Mouse (Mus musculus): ENCODE measurements around the gene Cdkal1. TPM values are rescaled to one million over a fixed set of nuclear protein-coding genes. Genes with fewer than 3 reads are reported as not detected.

Gene Cdkal1
- total RNA-seq, 2 experiments from 2014 or later = 27.0 to 48.2 TPM

DNA sequence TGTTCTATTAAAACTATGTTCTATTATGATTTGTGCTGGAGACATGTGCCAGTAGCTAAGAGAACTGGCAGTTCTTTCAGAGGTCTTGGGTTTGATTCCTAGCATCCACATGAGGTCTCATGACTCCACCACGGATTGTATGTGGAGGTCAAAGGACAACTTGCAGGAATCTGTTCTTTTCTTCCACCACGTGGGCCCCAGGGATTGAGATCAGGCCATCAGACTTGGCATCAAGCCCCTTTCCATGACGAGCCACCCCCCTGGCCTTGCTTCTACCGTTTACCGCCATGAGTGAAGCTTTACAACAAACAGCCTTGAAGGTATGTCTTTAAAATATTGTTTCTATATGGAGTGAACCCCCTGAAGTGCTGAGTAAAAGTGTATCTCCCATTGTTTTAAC lies 651.6 kb downstream of the Cdkal1 start:
- no peak for ATAC-seq (replicated peaks; ENCODE audit: poor library complexity)

DNA sequence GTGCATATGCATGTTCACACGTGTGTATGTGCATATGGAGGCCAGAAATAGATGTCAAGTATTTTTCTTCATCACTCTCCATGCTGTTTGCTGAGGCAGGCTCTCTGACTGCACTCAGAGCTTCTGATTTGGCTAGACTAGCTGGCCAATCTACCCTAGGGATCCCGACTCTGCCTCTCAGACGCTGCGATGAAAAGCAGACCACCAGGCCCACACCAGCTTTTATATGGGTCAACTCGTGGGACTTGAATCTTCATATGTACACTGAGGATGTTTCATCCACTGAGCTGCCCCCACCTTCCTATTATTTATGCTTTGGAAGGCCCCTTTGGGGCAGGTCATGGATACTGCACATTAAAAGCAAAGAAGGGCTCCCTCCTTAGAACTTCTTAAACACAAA lies 652.0 kb downstream of the Cdkal1 start:
- no peak for ATAC-seq (replicated peaks; ENCODE audit: poor library complexity)

DNA sequence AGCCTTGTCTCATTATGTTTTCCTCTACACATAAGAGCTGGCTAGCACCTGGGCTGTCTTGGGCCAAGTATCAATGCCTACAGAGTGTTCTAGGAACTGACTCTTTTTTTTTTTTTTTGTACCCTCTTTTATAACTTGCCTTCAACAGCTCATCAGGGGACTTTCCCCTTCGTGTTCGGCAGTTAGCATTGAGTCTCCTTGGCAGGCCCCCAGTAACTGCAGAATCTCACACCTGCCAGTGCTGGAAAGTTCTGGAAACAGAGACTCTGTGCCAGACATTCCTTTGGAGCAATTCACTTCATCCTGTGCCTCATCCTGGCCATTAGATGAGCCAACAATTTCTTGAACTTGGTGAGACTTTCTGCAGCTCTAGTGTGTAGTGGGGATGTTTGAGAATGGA lies 652.9 kb downstream of the Cdkal1 start:
- no peak for ATAC-seq (replicated peaks; ENCODE audit: poor library complexity)

DNA sequence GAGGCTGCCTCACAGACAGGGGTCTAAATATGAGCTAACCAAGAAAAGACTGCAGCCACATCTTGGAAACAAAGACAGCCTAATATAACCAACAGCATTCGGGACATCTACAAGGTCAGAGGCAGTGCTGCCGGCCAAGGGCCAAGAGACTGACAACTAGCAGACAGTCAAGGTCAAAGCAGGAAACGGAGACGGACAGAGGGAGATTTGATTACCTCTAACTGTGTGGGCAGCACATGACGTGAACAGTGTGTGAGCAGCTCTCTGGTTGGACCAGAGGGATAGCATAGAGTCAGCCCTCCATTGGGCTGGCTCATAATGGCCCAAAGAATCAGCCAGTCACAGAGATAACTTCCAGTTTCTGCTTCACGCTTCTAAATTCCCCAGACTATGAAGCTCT lies 655.8 kb downstream of the Cdkal1 start:
- no peak for ATAC-seq (replicated peaks; ENCODE audit: poor library complexity)

DNA sequence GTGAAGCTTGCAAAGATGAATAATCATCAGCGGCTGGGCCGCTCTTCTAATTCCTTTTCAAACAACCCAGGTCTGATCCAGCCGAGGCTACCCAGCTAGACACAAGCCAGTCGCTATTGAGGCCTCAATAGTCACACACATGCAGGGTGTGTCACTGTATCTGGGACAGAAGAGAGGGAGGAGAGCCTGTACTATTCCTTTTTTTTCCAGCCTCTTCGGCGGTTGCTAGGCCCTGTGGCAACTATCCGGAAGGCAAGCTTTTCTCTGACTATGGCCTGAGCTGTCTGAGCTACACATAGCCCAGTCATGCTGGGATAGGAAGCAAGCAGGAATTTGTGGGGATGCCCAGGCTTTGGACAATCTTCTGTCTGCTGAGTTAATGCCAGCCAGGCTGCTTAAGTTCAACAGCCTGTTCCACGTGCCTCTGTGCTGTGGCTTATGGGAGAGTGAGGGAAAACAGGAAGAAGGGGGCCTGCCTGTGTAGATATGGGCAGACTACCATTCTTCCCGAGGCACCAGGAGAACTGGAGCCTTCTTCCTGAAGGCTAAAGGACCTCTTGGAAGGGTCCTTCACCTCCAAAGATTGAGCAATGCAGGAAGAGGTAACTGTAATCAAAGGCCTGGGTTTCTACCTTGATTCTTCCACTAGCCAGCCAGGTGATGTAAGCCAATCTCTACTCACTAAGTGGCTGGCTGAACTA lies 658.5 kb downstream of the Cdkal1 start:
- ATAC-seq (replicated peaks; ENCODE audit: poor library complexity) = no peak

DNA sequence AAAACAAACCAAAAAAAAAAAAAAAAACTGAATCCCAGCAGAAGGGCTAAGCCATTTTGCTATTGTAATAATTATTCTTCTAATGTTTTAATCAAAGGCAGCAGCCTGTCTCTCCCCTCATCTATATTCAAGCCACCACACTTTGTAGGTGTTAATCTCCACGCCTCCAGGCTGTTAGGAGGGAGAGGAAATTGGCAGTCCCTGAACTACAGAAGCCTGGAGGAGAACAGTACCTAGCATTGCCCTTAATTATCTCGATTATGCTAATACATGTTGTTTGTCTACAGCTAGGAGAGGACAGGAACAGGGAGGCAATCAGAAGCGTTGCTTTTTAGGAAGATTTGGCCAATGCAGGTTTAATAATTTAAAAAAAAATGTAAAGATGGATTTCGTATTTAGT lies 659.8 kb downstream of the Cdkal1 start:
- no peak for ATAC-seq (replicated peaks; ENCODE audit: poor library complexity)

DNA sequence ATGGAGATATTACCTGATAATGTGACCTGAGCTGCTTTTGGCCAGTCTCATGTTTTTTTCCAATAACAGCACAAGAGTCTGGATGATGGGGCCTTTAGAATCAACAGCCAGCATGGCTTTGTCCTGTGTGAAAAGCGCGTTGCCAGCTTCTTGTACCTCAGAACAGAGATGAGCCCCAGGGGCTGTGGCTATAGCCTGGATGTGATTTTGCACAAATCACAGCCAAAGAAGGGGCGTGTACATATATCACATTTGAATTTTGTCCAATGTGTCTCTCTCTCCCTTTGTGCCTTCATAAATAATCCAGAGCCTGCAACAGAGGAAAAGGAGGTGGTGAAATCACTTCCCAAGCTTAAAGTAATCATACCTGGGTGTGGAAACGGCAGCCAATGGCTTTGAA lies 660.5 kb downstream of the Cdkal1 start:
- no peak for ATAC-seq (replicated peaks; ENCODE audit: poor library complexity)

DNA sequence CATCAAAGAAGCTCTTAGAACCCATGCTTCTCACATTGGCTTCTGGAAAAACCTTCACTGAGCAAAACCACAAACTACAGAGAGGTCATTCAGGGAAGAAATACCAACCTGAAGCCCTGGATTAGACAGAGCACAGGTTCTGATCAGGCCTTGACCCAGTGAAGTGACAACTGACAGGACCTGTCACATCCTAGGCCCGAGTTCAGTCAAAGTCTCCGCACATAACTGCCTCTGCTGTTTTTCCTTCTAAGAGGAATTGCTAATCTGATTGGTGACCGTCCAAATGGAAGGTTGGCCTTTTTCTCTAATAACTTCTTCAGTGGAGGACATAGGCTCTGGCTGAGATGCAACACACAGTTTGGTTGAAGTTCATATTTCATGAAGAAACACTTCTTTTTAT lies 662.8 kb downstream of the Cdkal1 start:
- ATAC-seq (replicated peaks; ENCODE audit: poor library complexity) = no peak

DNA sequence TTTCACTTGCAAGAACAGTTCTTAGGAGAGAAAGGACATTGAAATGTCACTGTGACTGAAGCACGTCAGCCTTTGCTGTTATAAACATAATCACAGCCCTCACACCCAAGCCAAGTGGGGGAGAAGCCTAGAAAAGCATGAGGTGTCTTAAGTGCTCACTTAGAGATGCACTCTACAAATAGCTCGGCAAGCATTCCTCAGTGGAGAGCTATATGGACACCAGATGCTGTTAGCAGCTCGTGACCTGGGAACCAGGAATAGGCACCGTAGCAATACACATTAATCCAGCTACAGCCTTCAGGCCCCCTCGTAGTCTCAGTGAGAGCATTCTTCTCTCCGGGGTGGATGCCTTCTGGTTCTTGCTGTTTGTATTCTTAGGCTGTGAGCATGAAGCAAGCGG lies 664.9 kb downstream of the Cdkal1 start:
- no peak for ATAC-seq (replicated peaks; ENCODE audit: poor library complexity)

DNA sequence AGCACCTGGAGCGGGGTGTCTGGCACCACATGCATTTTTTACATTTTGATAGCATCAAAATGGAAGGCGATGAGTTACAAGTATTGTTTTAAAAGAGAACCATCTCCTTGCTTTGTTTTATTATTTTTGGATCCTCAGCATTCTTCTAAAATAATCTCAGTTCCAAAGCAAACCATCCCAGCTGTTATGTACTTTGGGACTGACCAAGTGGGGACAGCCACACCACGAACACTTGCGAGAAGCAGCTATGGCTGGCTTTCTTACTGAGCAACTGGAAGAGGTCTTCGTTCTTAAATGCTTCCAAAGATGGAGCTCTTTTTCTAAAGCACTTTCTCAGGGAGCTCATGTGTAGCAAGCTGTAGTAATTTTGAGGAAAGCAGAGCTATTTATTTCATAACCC lies 668.7 kb downstream of the Cdkal1 start:
- no peak for ATAC-seq (replicated peaks; ENCODE audit: poor library complexity)

DNA sequence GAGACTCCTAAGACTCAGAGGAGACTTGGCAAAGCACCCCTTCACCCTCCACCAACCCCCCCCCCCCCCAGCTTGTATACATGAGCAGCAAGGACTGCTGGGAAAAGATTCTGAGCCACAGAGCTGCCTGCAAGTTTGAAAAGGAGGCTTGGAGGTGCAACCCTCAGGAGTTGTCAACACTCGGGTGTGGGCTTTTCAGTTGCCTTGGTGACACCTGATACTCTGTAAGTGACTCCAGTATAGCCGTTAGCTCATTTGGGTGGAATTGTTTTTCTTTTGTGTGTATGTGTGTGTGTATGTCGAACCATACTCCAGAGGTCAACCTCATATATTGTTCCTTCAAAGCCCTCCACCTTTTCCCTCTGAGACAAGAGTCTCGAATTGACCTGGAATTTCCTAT lies 669.9 kb downstream of the Cdkal1 start:
- ATAC-seq (replicated peaks; ENCODE audit: poor library complexity) = no peak

DNA sequence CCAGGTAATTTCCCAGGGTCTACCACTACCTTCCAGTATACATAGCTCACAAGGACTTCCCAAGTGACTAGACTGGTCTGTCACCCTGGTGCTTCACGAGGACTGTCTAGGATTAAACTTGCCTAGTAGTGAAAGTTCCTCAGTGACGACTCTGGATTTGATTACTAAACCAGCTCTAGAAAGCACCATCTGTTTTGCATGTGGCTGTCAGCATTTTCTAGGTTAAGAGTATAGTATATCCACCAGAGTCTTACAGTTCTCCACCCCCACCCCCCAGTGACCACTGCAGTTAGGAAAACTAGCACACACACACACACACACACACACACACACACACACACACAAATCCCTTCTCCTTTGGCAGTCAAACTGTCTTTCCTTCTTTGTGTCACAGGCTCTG lies 670.9 kb downstream of the Cdkal1 start:
- no peak for ATAC-seq (replicated peaks; ENCODE audit: poor library complexity)

DNA sequence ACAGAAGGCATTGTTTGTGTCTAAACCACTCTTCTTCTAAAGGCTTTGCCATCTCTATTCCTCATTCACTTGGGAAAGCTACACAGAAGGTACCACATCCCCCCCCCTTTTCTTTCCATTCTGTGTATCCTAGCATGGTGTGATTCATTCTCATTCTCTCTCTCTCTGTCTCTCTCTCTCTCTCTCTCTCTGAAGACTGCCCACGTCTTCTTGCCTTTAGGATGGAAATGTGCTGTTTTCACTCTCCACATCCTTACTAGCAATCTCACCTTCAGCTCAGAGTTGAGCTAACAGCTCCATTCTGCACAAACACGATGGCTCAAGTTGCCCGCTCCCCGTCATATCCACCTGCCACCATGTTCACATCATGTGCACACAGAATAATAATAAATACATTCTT lies 675.6 kb downstream of the Cdkal1 start:
- no peak for ATAC-seq (replicated peaks; ENCODE audit: poor library complexity)

DNA sequence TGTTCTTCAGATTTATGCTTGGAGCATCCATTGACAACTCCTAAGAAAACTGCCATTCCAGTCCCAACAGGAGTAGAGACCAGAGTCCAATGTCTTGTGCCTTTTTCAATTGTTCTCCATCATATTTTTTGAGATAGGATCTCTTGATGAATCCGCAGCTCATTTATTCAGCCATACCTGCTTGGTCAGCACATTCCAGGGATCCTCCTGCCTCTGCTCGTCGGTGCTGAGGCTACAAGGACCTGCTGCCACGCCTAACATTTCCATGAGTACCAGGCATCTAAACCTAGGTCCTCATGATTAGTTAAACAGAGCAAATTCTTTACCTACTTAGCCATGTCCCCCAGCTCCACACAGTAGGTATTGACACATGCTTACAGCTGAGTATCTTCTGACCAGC lies 676.2 kb downstream of the Cdkal1 start:
- ATAC-seq (replicated peaks; ENCODE audit: poor library complexity) = no peak

DNA sequence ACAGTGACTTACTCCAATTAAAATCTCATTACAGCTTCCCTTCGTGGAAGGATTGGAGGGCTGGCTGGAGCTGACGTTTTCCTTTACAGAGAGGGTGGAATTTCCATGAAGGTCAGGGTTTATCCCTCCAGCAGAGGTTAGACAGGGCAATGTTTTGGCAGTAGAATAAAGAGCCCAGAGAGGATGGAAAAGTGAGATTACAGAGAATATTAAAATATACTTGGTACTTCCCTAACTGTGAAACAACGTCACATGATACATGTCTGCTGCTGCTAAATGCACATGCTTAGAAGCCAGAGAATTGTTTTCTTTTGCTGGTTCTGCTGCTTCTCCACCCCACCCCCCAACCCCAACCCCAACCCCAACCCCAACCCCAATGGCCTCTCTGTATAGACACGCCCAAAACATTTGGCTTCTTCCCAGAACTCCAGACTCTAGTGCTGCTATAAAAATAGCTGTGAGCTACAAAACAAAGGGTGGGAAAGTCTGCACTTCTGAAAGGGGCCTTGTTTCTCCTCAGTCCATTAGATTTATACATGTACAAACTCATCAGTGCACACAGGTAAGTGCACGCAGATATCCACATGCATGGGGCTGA lies 677.5 kb downstream of the Cdkal1 start:
- ATAC-seq (replicated peaks; ENCODE audit: poor library complexity) = no peak

DNA sequence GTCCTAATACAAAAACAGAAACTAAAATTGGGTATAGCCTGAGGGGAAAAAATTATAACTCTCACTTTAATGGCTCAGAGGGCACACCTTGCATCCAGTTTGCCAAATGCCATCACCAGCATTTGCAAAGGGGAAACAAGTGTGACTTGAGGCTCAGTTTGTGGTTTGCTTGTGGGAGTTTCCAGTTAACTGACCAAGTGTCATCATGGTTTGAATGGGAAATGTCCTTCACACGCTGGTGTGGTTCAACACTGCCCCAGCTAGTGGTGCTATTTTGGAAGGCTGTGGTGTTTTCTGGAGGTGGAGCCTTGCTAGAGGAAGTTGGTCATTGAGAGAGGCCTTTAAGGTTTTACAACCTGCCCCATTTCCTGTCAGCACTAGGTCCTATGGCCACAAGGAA lies 686.1 kb downstream of the Cdkal1 start:
- ATAC-seq (replicated peaks; ENCODE audit: poor library complexity) = peak; percentile 26; the same call in 1 of the 2 replicates

DNA sequence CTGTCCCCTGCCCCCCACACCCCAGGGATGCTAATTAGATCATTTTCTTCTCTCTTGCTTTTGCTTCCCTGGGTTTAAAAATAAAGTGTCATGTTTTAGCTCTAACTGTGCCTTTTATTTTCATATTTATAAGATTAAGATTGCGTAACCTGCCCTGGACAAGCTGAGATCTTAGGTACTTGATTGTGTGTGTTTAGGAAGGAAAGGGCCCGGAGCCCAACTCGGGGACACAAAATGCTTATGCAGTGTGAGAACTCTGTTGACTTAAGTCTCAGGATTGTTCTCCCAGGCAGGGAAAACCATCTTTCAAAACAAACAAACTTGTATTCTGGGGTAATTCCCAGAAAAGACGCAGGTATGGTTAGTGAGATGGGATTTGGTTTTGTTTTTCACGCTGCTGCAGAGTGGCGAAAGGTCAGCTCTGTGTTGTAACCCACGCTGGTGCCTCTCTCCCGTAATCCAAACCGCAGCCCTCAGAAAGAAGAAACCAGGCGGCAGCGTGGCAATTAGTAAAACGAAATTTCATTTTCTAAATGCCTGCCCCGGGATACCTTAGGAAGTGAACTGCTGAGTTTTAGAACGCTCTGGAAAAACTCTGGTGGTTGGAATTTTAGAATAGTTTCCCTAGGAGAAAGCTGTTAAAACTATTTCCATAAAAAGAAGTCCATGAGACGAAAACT lies 690.5 kb downstream of the Cdkal1 start:
- ATAC-seq (replicated peaks; ENCODE audit: poor library complexity) = no peak; the same call in 1 of the 2 replicates

DNA sequence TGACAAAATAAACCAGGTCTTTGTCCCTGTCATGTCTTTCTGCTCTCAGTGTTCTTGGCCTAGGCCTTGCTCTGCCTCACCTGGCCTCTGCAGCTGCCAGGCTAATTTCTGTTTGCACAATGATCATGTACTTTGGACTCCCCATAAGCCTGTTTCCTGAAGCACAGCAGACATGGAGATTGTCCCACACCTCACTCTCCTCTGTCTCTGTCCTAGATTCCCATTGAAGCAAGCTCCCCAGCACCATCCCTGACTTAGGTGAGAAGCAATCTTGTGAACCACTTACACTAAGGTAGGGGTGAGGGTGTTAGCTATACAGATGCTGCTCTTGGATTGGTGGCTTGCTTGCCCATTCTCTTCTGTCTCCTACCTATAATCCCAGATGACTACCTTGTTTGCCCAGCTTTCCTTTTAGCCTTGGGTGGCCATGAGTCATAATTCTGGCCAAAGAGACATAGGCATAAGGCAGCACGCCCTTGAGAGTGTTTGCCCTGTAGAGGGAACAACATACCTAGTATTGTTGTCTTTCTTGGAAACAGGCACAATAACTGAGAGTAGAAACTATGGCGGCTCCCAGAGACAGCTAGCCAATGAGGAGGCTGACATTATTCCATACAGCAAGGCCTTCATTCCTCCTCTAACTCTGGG lies 692.5 kb downstream of the Cdkal1 start:
- no peak for ATAC-seq (replicated peaks; ENCODE audit: poor library complexity)

DNA sequence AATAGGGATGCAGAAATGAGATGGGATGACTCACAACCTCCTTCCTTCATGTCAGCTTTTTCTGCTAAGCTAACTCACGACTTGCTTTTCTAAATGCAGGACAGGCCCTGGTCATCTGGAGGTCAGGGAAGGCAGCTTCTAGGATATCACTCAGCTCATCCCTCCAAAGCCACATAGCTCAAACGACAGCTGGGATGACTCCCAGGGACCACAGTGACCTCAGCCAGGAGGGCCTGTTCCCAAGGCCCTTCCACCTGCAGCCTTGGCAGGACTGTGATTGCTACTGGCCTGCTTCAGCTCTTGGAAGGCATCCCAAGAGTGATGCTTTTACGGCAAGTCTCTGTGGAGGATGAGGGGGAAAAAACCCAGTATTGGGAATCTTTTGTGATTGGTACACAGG lies 693.0 kb downstream of the Cdkal1 start:
- no peak for ATAC-seq (replicated peaks; ENCODE audit: poor library complexity)

DNA sequence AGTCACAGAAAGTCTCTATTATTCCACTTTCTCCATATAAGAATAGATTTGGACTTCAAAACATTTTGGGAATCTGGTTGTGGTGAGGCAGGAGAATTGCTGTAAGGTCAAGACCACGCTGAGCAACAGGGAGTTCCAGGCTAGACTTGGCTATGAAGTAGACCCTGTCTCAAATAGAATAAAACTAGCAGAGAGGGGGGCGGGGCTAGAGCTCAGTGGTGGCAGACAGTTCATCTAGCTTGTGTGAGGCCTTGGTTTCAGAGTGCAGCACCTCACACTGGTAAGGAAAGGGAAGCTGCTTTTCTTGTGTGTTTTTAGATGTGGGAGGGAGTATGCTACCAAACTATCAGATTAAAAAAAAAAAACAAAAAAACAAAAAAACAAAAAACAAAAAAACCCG lies 694.0 kb downstream of the Cdkal1 start:
- ATAC-seq (replicated peaks; ENCODE audit: poor library complexity) = no peak

DNA sequence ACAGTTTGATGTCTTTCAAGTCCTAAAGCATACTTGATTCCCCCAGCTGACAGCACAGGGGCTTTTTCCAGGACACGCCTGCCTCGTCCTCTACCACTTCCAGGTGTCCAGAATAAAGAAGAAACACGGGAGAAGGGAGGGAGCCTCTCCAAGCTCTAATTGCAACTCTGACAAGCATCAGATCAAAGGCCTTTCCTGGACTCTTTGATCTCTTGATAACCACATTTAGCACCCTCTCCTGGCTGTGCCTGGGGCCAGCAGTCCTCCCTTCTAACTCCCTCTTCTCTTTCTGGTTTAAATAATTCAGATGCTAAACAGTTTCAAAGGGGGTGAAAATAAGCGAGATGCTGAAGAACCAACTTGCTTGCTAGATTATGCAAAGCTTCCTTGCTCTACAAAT lies 698.8 kb downstream of the Cdkal1 start:
- ATAC-seq (replicated peaks; ENCODE audit: poor library complexity) = no peak

DNA sequence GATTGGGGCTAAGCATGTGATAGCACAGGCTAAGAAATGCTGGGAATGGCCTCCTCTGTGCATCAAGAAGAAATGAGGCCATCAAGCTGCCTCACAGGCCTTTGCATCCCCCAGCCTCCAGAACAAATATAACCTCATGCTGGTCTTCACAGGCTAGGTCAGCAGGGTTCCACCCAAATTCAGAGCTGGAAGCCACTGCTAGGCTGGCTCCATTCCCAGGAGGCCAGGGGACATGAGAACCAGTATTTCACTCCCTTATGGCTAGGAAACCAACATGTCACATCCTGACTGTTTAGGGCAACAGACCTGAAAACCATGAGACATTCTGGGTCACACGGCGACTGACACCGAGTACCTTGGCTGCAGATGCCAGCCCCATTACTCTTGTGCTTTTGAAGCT lies 700.2 kb downstream of the Cdkal1 start:
- ATAC-seq (replicated peaks; ENCODE audit: poor library complexity) = no peak

Data from megakaryocyte progenitor cell, adult 5-6 weeks (primary cell).